Mouse (Mus musculus): Measurements from ENCODE around the gene Afmid. TPM values are rescaled to one million over a fixed set of nuclear protein-coding genes. Genes with fewer than 3 reads are reported as not detected.
A peak's percentile ranks its signal among the peaks of the same experiment; 100 is the strongest.
"Not testable (repeated sequence)": the region's sequence is repeated elsewhere in the genome, so short reads cannot be mapped to it uniquely, and the experiment has no call there.

The Afmid gene
- total and polyA plus RNA-seq, 3 experiments: 3.3 to 3.8 TPM; not detected in 1

DNA sequence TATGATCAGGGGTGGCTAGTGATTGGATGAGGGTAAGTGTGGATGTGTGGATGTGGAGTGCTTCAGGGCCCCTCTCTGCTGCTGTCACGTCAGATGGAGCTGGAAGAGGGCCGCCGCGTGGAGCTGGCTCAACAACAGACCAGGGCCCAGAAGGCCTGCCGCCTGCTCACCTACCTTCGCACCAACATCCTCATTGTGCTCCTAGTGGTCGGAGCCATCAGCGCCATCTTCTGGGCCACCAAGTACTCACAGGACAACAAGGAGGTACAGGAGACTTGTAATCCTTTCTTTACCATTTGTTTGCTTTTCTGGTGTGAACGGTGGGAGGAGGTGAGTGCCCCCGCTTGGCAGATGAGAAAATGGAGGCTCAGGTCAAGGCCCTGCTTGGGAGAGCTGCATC, 39.4 kb upstream of the Afmid start:
- TF ChIP-seq ETS1 (IDR thresholded peaks at IDR 0.05; ENCODE audit: low read depth, low read length) (no peak), ZC3H11A (IDR thresholded peaks at IDR 0.05; ENCODE audit: low read depth, low read length) (peak; percentile 30; the same call in 1 of the 2 replicates), E2F4 (IDR thresholded peaks at IDR 0.05; ENCODE audit: borderline replicate concordance, low read depth, low read length) (no peak), CHD1 (IDR thresholded peaks at IDR 0.05; ENCODE audit: low read depth, low read length) (no peak), SMC3 (IDR thresholded peaks at IDR 0.05; ENCODE audit: low read depth, low read length) (peak; percentile 68), ZNF384 (IDR thresholded peaks at IDR 0.05; ENCODE audit: low read depth, low read length) (no peak), CTCF (IDR thresholded peaks at IDR 0.05 in 2 of 3, conservative IDR thresholded peaks at IDR 0.05 in 1 of 3; ENCODE audit: control insufficient read depth in 1 of 3, insufficient read depth in 1 of 3, low read depth in 2 of 3, low read length in 3 of 3, poor library complexity in 1 of 3, severe bottlenecking in 1 of 3) (peak; percentile 65 to 78 (median 78)), MYB (IDR thresholded peaks at IDR 0.05; ENCODE audit: low read depth, low read length) (no peak), RAD21 (IDR thresholded peaks at IDR 0.05; ENCODE audit: low read depth, low read length) (peak; percentile 53)
- H3K27ac ChIP-seq (ENCODE audit: control insufficient read depth, low read depth, low read length): no peak overlapping the region
- H3K27me3 ChIP-seq (ENCODE audit: control insufficient read depth in 1 of 2, insufficient read depth in 2 of 2, low read length in 2 of 2): no peaks in the 10 kb centered on the region
- DNase-seq (ENCODE audit: low read depth, low spot score): peak; percentile 82
- H3K4me1 ChIP-seq (ENCODE audit: control insufficient read depth in 1 of 2, insufficient read depth in 2 of 2, low read length in 2 of 2): peaks cover 0 to 4% of the 10 kb centered on the region in 2 experiments; a peak in 1 of 4 replicates
- no peak overlapping the region for H3K9ac ChIP-seq (ENCODE audit: control insufficient read depth, low read depth, low read length, poor library complexity, severe bottlenecking)
- H3K9me3 ChIP-seq (replicated peaks; ENCODE audit: insufficient read depth, low read length): no peaks in the 10 kb centered on the region
- no peaks in the 10 kb centered on the region for H3K36me3 ChIP-seq (ENCODE audit: control insufficient read depth in 1 of 2, insufficient read depth in 2 of 2, low read length in 2 of 2)
- H3K4me3 ChIP-seq (ENCODE audit: control insufficient read depth in 1 of 2, insufficient read depth in 1 of 2, low read depth in 2 of 2, low read length in 2 of 2): no peak overlapping the region
- H3K79me2 ChIP-seq (ENCODE audit: control insufficient read depth, insufficient read depth, low read length, poor library complexity): peaks cover 12% of the 10 kb centered on the region; the same call in 1 of the 2 replicates

DNA sequence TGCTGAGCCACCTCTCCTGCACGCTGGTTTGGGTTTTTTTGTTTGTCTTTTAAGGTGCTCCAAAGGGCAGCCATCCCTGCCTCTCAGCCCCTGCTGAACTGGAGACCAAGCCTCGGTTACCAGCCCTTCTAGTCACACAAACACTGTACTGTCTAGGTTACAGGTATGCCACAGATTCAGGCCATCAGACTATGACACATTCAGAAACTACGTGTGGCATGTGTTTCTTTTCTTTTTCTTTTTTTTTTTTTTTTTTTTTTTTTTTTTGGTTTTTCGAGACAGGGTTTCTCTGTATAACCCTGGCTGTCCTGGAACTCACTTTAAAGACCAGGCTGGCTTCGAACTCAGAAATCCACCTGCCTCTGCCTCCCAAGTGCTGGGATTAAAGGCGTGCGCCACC, 37.2 kb upstream of the Afmid start:
- H3K9ac ChIP-seq (ENCODE audit: control insufficient read depth, low read depth, low read length, poor library complexity, severe bottlenecking); DNase-seq (ENCODE audit: low read depth, low spot score); H3K27ac ChIP-seq (ENCODE audit: control insufficient read depth, low read depth, low read length); H3K4me1 ChIP-seq (ENCODE audit: control insufficient read depth in 1 of 2, insufficient read depth in 2 of 2, low read length in 2 of 2); H3K4me3 ChIP-seq (ENCODE audit: control insufficient read depth in 1 of 2, insufficient read depth in 1 of 2, low read depth in 2 of 2, low read length in 2 of 2); H3K27me3 ChIP-seq (ENCODE audit: control insufficient read depth in 1 of 2, insufficient read depth in 2 of 2, low read length in 2 of 2); H3K36me3 ChIP-seq (ENCODE audit: control insufficient read depth in 1 of 2, insufficient read depth in 2 of 2, low read length in 2 of 2); H3K79me2 ChIP-seq (ENCODE audit: control insufficient read depth, insufficient read depth, low read length, poor library complexity); H3K9me3 ChIP-seq (replicated peaks; ENCODE audit: insufficient read depth, low read length): not testable (repeated sequence)

DNA sequence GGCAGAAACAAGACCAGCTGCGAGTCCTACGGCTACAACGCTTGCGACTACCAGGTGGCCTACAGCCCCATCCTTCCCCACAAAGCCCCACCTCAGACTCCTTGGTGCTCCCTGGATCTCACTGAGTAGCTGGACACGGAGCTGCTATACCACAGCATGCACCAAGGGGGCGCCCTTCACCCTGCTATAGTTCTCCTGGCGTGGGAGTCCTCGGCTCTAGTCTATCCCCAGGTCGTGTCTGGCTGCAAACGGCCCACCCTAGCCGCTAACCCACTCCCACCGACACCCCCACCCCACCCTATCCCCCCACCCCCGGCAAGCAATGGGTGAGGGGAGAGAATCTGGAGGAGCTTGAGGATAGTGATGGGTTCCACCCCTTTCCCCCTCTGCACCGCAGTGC, 35.4 kb upstream of the Afmid start:
- Histone ChIP-seq H3K4me3 (ENCODE audit: control insufficient read depth in 1 of 2, insufficient read depth in 1 of 2, low read depth in 2 of 2, low read length in 2 of 2) (no peak overlapping the region), H3K9ac (ENCODE audit: control insufficient read depth, low read depth, low read length, poor library complexity, severe bottlenecking) (no peak overlapping the region), H3K27ac (ENCODE audit: control insufficient read depth, low read depth, low read length) (no peak overlapping the region), H3K4me1 (ENCODE audit: control insufficient read depth in 1 of 2, insufficient read depth in 2 of 2, low read length in 2 of 2) (no peaks in the 10 kb centered on the region), H3K9me3 (replicated peaks; ENCODE audit: insufficient read depth, low read length) (no peaks in the 10 kb centered on the region), H3K27me3 (ENCODE audit: control insufficient read depth in 1 of 2, insufficient read depth in 2 of 2, low read length in 2 of 2) (no peaks in the 10 kb centered on the region), H3K36me3 (ENCODE audit: control insufficient read depth in 1 of 2, insufficient read depth in 2 of 2, low read length in 2 of 2) (no peaks in the 10 kb centered on the region), H3K79me2 (ENCODE audit: control insufficient read depth, insufficient read depth, low read length, poor library complexity) (no peaks in the 10 kb centered on the region)
- peak; percentile 77 for DNase-seq (ENCODE audit: low read depth, low spot score)
- TF ChIP-seq POLR2A (IDR thresholded peaks at IDR 0.05; ENCODE audit: control insufficient read depth in 1 of 2, insufficient read depth in 1 of 2, low read depth in 1 of 2, low read length in 2 of 2, poor library complexity in 1 of 2) (no peak), TAL1 (IDR thresholded peaks at IDR 0.05; ENCODE audit: low read length) (no peak), ELF1 (IDR thresholded peaks at IDR 0.05; ENCODE audit: low read depth, low read length) (no peak), SIN3A (IDR thresholded peaks at IDR 0.05; ENCODE audit: low read length) (0 out of 2 replicates have a peak, but pooled peaks have one; percentile 20), HCFC1 (IDR thresholded peaks at IDR 0.05; ENCODE audit: low read depth, low read length) (no peak), NRF1 (IDR thresholded peaks at IDR 0.05; ENCODE audit: insufficient read depth, low read depth, low read length, poor library complexity, severe bottlenecking) (no peak), BHLHE40 (IDR thresholded peaks at IDR 0.05; ENCODE audit: borderline replicate concordance, low read depth, low read length) (no peak), MAFK (IDR thresholded peaks at IDR 0.05; ENCODE audit: borderline replicate concordance, low read depth, low read length) (no peak), EP300 (IDR thresholded peaks at IDR 0.05; ENCODE audit: low read depth in 1 of 2, low read length in 2 of 2) (no peak), MEF2A (IDR thresholded peaks at IDR 0.05; ENCODE audit: extremely low read depth, insufficient replicate concordance, low read depth, low read length, poor library complexity, severe bottlenecking) (no peak), MYC (IDR thresholded peaks at IDR 0.05; ENCODE audit: low read depth, low read length) (no peak), MXI1 (IDR thresholded peaks at IDR 0.05; ENCODE audit: low read depth, low read length) (no peak), RAD21 (IDR thresholded peaks at IDR 0.05; ENCODE audit: low read depth, low read length) (peak; percentile 69), CTCF (IDR thresholded peaks at IDR 0.05 in 2 of 3, conservative IDR thresholded peaks at IDR 0.05 in 1 of 3; ENCODE audit: control insufficient read depth in 1 of 3, insufficient read depth in 1 of 3, low read depth in 2 of 3, low read length in 3 of 3, poor library complexity in 1 of 3, severe bottlenecking in 1 of 3) (peak; percentile 89 to 97 (median 92)), SMC3 (IDR thresholded peaks at IDR 0.05; ENCODE audit: low read depth, low read length) (peak; percentile 60), NELFE (IDR thresholded peaks at IDR 0.05; ENCODE audit: low read depth, low read length) (no peak), ZC3H11A (IDR thresholded peaks at IDR 0.05; ENCODE audit: low read depth, low read length) (peak; percentile 52; the same call in 1 of the 2 replicates), ZMIZ1 (IDR thresholded peaks at IDR 0.05; ENCODE audit: low read depth, low read length) (no peak)
